In genomic region chr14:60790103-60790502, GRCm38 (mm10) we compare ENCODE assay signal across 9 mouse cellular contexts. TPM values are rescaled to one million over a fixed set of nuclear protein-coding genes. Genes with fewer than 3 reads are reported as not detected.
DNase-seq lines count a peak whose midpoint lies in the region; ATAC-seq and TF ChIP-seq lines count a peak whose summit lies in the region.
"Had no signal": no experiment of that assay in that cellular context is flagged by ENCODE, and none has a peak within 500 bp of the region (broad histone marks: within the 10 kb centered on the region; RNA-seq: fewer than 3 reads in every experiment).

No protein-coding gene starts in this region.

- no peak overlapping the region for H3K27ac ChIP-seq in MEL (ENCODE audit: control insufficient read depth, low read depth, low read length)
- H3K27ac ChIP-seq in cerebellum, adult 2 months (ENCODE audit: insufficient read depth, low read length), result no peak overlapping the region
- H3K27ac ChIP-seq in heart, postnatal 0 days (ENCODE audit: low read depth), result no peak overlapping the region
- H3K27ac ChIP-seq in midbrain, embryonic 13.5 days, result no peak overlapping the region

- H3K9me3 ChIP-seq in MEL (replicated peaks; ENCODE audit: insufficient read depth, low read length), result no peaks in the 10 kb centered on the region
- H3K9me3 ChIP-seq in heart, postnatal 0 days (replicated peaks; ENCODE audit: control insufficient read depth, low read length), result no peaks in the 10 kb centered on the region
- no peaks in the 10 kb centered on the region for H3K9me3 ChIP-seq in midbrain, embryonic 13.5 days
- H3K9me3 ChIP-seq: megakaryocyte, embryonic 14.5 days had no signal

- H3K4me3 ChIP-seq in MEL (ENCODE audit: control insufficient read depth in 1 of 2, insufficient read depth in 1 of 2, low read depth in 2 of 2, low read length in 2 of 2), result no peak overlapping the region
- no peak overlapping the region for H3K4me3 ChIP-seq in cerebellum, adult 2 months (replicated peaks; ENCODE audit: insufficient read depth, low read depth, low read length)
- no peak overlapping the region for H3K4me3 ChIP-seq in heart, postnatal 0 days (ENCODE audit: low read depth, low read length)
- H3K4me3 ChIP-seq in midbrain, embryonic 13.5 days (replicated peaks), result no peak overlapping the region
- H3K4me3 ChIP-seq: megakaryocyte, embryonic 14.5 days had no signal

- TF ChIP-seq EP300 in MEL (IDR thresholded peaks at IDR 0.05; ENCODE audit: low read depth in 1 of 2, low read length in 2 of 2), result no peak
- no peak for TF ChIP-seq EP300 in heart, postnatal 0 days (IDR thresholded peaks at IDR 0.05; ENCODE audit: low read depth)

- H3K9ac ChIP-seq in MEL (ENCODE audit: control insufficient read depth, low read depth, low read length, poor library complexity, severe bottlenecking), result no peak overlapping the region
- no peak overlapping the region for H3K9ac ChIP-seq in heart, postnatal 0 days (replicated peaks; ENCODE audit: low read depth, low read length)
- no peak overlapping the region for H3K9ac ChIP-seq in midbrain, embryonic 13.5 days (replicated peaks)

- H3K4me1 ChIP-seq in MEL (ENCODE audit: control insufficient read depth in 1 of 2, insufficient read depth in 2 of 2, low read length in 2 of 2), result no peaks in the 10 kb centered on the region
- peaks cover 3% of the 10 kb centered on the region; the same call in 1 of the 2 replicates for H3K4me1 ChIP-seq in cerebellum, adult 2 months (ENCODE audit: control insufficient read depth, insufficient read depth, low read length)
- H3K4me1 ChIP-seq in heart, postnatal 0 days (ENCODE audit: control insufficient read depth, insufficient read depth), result peaks cover 3% of the 10 kb centered on the region; the same call in 1 of the 2 replicates
- H3K4me1 ChIP-seq in midbrain, embryonic 13.5 days (replicated peaks), result peaks cover 8% of the 10 kb centered on the region
- H3K4me1 ChIP-seq: megakaryocyte, embryonic 14.5 days had no signal

- H3K4me2 ChIP-seq in heart, postnatal 0 days (ENCODE audit: low read depth, low read length), result no peak overlapping the region
- H3K4me2 ChIP-seq in midbrain, embryonic 13.5 days (replicated peaks), result no peak overlapping the region

- no peaks in the 10 kb centered on the region for H3K27me3 ChIP-seq in MEL (ENCODE audit: control insufficient read depth in 1 of 2, insufficient read depth in 2 of 2, low read length in 2 of 2)
- H3K27me3 ChIP-seq in cerebellum, adult 2 months (ENCODE audit: control insufficient read depth, insufficient read depth, low read length), result no peaks in the 10 kb centered on the region
- H3K27me3 ChIP-seq in heart, postnatal 0 days (ENCODE audit: control insufficient read depth, insufficient read depth, low read length), result no peaks in the 10 kb centered on the region
- no peaks in the 10 kb centered on the region for H3K27me3 ChIP-seq in midbrain, embryonic 13.5 days
- H3K27me3 ChIP-seq: megakaryocyte, embryonic 14.5 days had no signal

- WGBS in cerebellum, adult 2 months, result 34% methylated on average over 3 of the region's 3 CpGs
- 38% methylated on average over 3 of the region's 3 CpGs for WGBS in heart, postnatal 0 days
- WGBS in midbrain, embryonic 13.5 days, result 31% methylated on average over 3 of the region's 3 CpGs

- H3K36me3 ChIP-seq in MEL (ENCODE audit: control insufficient read depth in 1 of 2, insufficient read depth in 2 of 2, low read length in 2 of 2), result peaks cover 0 to 3% of the 10 kb centered on the region in 2 experiments; a peak in 2 of 4 replicates
- peaks cover 37% of the 10 kb centered on the region for H3K36me3 ChIP-seq in heart, postnatal 0 days (replicated peaks; ENCODE audit: control insufficient read depth, insufficient read depth, low read length)
- peaks cover 35% of the 10 kb centered on the region for H3K36me3 ChIP-seq in midbrain, embryonic 13.5 days

- ATAC-seq in heart, postnatal 0 days (ENCODE audit: insufficient read depth, low read depth), result peak; percentile 64
- ATAC-seq in midbrain, embryonic 13.5 days, result 0 out of 2 replicates have a peak, but pooled peaks have one; percentile 63

- TF ChIP-seq CTCF in MEL (IDR thresholded peaks at IDR 0.05 in 2 of 3, conservative IDR thresholded peaks at IDR 0.05 in 1 of 3; ENCODE audit: control insufficient read depth in 1 of 3, insufficient read depth in 1 of 3, low read depth in 2 of 3, low read length in 3 of 3, poor library complexity in 1 of 3, severe bottlenecking in 1 of 3), result peak; percentile 63 to 72 (median 68)
- peak; percentile 73 for TF ChIP-seq CTCF in cerebellum, adult 2 months (IDR thresholded peaks at IDR 0.05; ENCODE audit: borderline replicate concordance, insufficient read depth, low read depth, low read length)
- TF ChIP-seq CTCF in heart, postnatal 0 days (IDR thresholded peaks at IDR 0.05; ENCODE audit: low read depth), result peak; percentile 70

- peak; percentile 42 for TF ChIP-seq RAD21 in MEL (IDR thresholded peaks at IDR 0.05; ENCODE audit: low read depth, low read length)

- no peak for TF ChIP-seq POLR2A in MEL (IDR thresholded peaks at IDR 0.05; ENCODE audit: control insufficient read depth in 1 of 2, insufficient read depth in 1 of 2, low read depth in 1 of 2, low read length in 2 of 2, poor library complexity in 1 of 2)
- no peak for TF ChIP-seq POLR2A in cerebellum, adult 2 months (IDR thresholded peaks at IDR 0.05; ENCODE audit: borderline replicate concordance, insufficient read depth, low read length)

- peak; percentile 37 to 72 for DNase-seq in left cerebral cortex, adult 18-20 months (ENCODE audit: low spot score in 2 of 2)
- no peak for DNase-seq in left cerebral cortex, adult 8-10 months (ENCODE audit: low spot score in 2 of 2)
- peak; percentile 68 for DNase-seq in MEL (ENCODE audit: low read depth, low spot score)
- peak; percentile 40 to 47 for DNase-seq in cerebellum, adult 2 months
- peak; percentile 18 for DNase-seq in heart, postnatal 0 days (ENCODE audit: low spot score)
- peak; percentile 51 to 78 for DNase-seq in kidney, postnatal 36 days
- DNase-seq in thymus, postnatal 10 days (ENCODE audit: low spot score in 2 of 2), result peak; percentile 26 to 75

- H3K79me2 ChIP-seq in MEL (ENCODE audit: control insufficient read depth, insufficient read depth, low read length, poor library complexity), result peaks cover 1% of the 10 kb centered on the region; the same call in 1 of the 2 replicates

TF ChIP-seq in MEL, 35 proteins besides CTCF, POLR2A, EP300 and RAD21:
- TF ChIP-seq MAX (IDR thresholded peaks at IDR 0.05; ENCODE audit: low read length), result no peak
- peak; percentile 44 for TF ChIP-seq SMC3 (IDR thresholded peaks at IDR 0.05; ENCODE audit: low read depth, low read length)

RNA-seq across cellular contexts. Expression of gene Mipep, which starts 5.7 kb away (rescaled TPM):
- total RNA-seq in left cerebral cortex, adult 18-20 months (2021), result 10 to 100 TPM; 25.9 TPM
- 10 to 100 TPM; 25.3 to 27.7 (median 26.0) TPM for total RNA-seq in left cerebral cortex, adult 8-10 months (2022)
- 19.1 and 21.1 TPM in 2 replicates for total RNA-seq in MEL (2012; rRNA removed)
- polyA plus RNA-seq in MEL (2012; ENCODE audit: insufficient read depth in 1 of 2, insufficient read length in 2 of 2, low read depth in 1 of 2, low replicate concordance in 2 of 2, missing spikeins in 1 of 2), result 10 to 100 TPM in 1 of 2 experiments, not detected in 1; 26.4 TPM
- polyA plus RNA-seq in cerebellum, adult 2 months (2012; rRNA removed), result 17.9 and 19.4 TPM in 2 replicates
- total RNA-seq in heart, postnatal 0 days (2014; rRNA removed; ENCODE audit: low replicate concordance), result 49.1 and 60.9 TPM in 2 replicates
- 29.2 and 29.3 TPM in 2 replicates for polyA plus RNA-seq in heart, postnatal 0 days (2015; fragmentation: Nextera tagmentation; extraction: Ambion mirVana)
- polyA plus RNA-seq in midbrain, embryonic 13.5 days (2015; fragmentation: Nextera tagmentation; extraction: Ambion mirVana), result 17.2 and 18.1 TPM in 2 replicates

RNA-seq across cellular contexts. Expression of gene C1qtnf9, which starts 22.2 kb away (rescaled TPM):
- under 1 TPM; 0.28 to 0.37 TPM for total RNA-seq in left cerebral cortex, adult 18-20 months (2021)
- under 1 TPM in 3 of 4 experiments, not detected in 1; 0.19 to 0.37 (median 0.34) TPM for total RNA-seq in left cerebral cortex, adult 8-10 months (2022)
- not detected in 2 replicates for total RNA-seq in MEL (2012; rRNA removed)
- polyA plus RNA-seq in MEL (2012; ENCODE audit: insufficient read depth in 1 of 2, insufficient read length in 2 of 2, low read depth in 1 of 2, low replicate concordance in 2 of 2, missing spikeins in 1 of 2), result not detected
- polyA plus RNA-seq in cerebellum, adult 2 months (2012; rRNA removed), result 0.27 and 0.34 TPM in 2 replicates
- total RNA-seq in heart, postnatal 0 days (2014; rRNA removed; ENCODE audit: low replicate concordance), result 2.2 and 2.8 TPM in 2 replicates
- 4.6 and 5.4 TPM in 2 replicates for polyA plus RNA-seq in heart, postnatal 0 days (2015; fragmentation: Nextera tagmentation; extraction: Ambion mirVana)
- 0.10 TPM in 1 of 2 replicates, not detected in the other for polyA plus RNA-seq in midbrain, embryonic 13.5 days (2015; fragmentation: Nextera tagmentation; extraction: Ambion mirVana)

Comparison
In these comparisons a context has a peak if more than half of its experiments do, and no peak if none do; other contexts are left out.
1. DNase-seq: peak in left cerebral cortex, adult 18-20 months (2 of 2), MEL (single experiment), cerebellum, adult 2 months (2 of 2), heart, postnatal 0 days (single experiment), kidney, postnatal 36 days (2 of 2) and thymus, postnatal 10 days (2 of 2); none in left cerebral cortex, adult 8-10 months (0 of 2).
2. Peak in every context shown above with its lines, with median percentiles within 50 percentile points of each other: CTCF ChIP-seq.